Mouse (Mus musculus): Measurements from ENCODE around the gene Wnt11.

GRCm38 (mm10) chr7:98835519-98836441, 868 bp downstream of the Wnt11 start:
- no peak for TF ChIP-seq POLR2A (IDR thresholded peaks at IDR 0.05; ENCODE audit: insufficient read length, low read depth)
- TF ChIP-seq MYOD1 (IDR thresholded peaks at IDR 0.05; ENCODE audit: control insufficient read depth in 1 of 3, insufficient read length in 2 of 3, low read depth in 2 of 3) = no peak
- TF ChIP-seq E2F4 (IDR thresholded peaks at IDR 0.05; ENCODE audit: insufficient read depth) = no peak
- TF ChIP-seq TCF12 (IDR thresholded peaks at IDR 0.05; ENCODE audit: insufficient read depth, poor library complexity, severe bottlenecking) = no peak
- no peak for TF ChIP-seq MAX (IDR thresholded peaks at IDR 0.05; ENCODE audit: low read depth)
- TF ChIP-seq POLR2AphosphoS2 (IDR thresholded peaks at IDR 0.05; ENCODE audit: insufficient read length, low read depth) = no peak
- TF ChIP-seq USF1 (IDR thresholded peaks at IDR 0.05; ENCODE audit: low read depth) = no peak
